Mouse (Mus musculus) heart, postnatal 0 days (tissue): Measurements from ENCODE around the gene Mapk14.

Experiments used
- CTCF ChIP-seq: IDR thresholded peaks from 2 replicates; pipeline ENCODE4 v1.5.1; 2016; ENCODE audit warnings: antibody characterized with exemption, control low read depth, low read depth
- EP300 ChIP-seq: IDR thresholded peaks from 2 replicates; pipeline ENCODE4 v1.6.1; 2016; ENCODE audit warnings: antibody characterized with exemption, low read depth

- no peak for TF ChIP-seq CTCF
- TF ChIP-seq EP300: no peak
Observed at GRCm38 (mm10) chr17:28714006-28714405, 22.9 kb downstream of the Mapk14 start.
